Mouse (Mus musculus) G1E (cell line): ENCODE data around the gene Hsd3b7. TPM values are rescaled to one million over a fixed set of nuclear protein-coding genes. Genes with fewer than 3 reads are reported as not detected.
"Not testable (repeated sequence)": the region's sequence is repeated elsewhere in the genome, so short reads cannot be mapped to it uniquely, and the experiment has no call there.

Source experiments
- ATAC-seq: 2 replicates; pipeline ENCODE4 v1.8.0; 2016; ENCODE audit warnings: mild to moderate bottlenecking; ENCODE audit not compliant: insufficient number of reproducible peaks, poor library complexity, low FRiP score, severe bottlenecking; ENCODE audit errors: extremely low read depth
- DNase-seq: peaks from one replicate; pipeline ENCODE4 v3.0.0; 2012; ENCODE audit warnings: low spot score
- H3K27me3 ChIP-seq: 2 replicates; pipeline ENCODE4 v1.6.1; 2012; ENCODE audit warnings: mild to moderate bottlenecking, low read length, inconsistent platforms; ENCODE audit not compliant: insufficient read depth
- H3K36me3 ChIP-seq: replicated peaks from 2 replicates; pipeline ENCODE3; 2012; ENCODE audit warnings: mild to moderate bottlenecking, inconsistent platforms
- H3K4me1 ChIP-seq: 2 replicates; pipeline ENCODE4 v1.6.1; 2012; ENCODE audit warnings: low read depth, low read length, inconsistent platforms, mixed read lengths; ENCODE audit not compliant: insufficient read depth
- H3K4me3 ChIP-seq: 2 replicates; pipeline ENCODE4 v1.5.1; 2012; ENCODE audit warnings: low read depth, mild to moderate bottlenecking, inconsistent platforms, low read length, moderate library complexity, mixed read lengths
- H3K9me3 ChIP-seq: replicated peaks from 2 replicates; pipeline ENCODE4 v1.6.1; 2012; ENCODE audit warnings: inconsistent platforms
- CTCF ChIP-seq: IDR thresholded peaks from 2 replicates; pipeline ENCODE4 v1.5.1; 2012; ENCODE audit warnings: low read depth, low read length, inconsistent platforms, mixed read lengths
- GATA1 ChIP-seq: IDR thresholded peaks from 2 replicates; pipeline ENCODE4 v1.6.1; 2012; ENCODE audit warnings: borderline replicate concordance, low read length, inconsistent platforms, mixed read lengths
- GATA2 ChIP-seq: IDR thresholded peaks from 2 replicates; pipeline ENCODE4 v1.6.1; 2012; ENCODE audit warnings: low read depth, low read length, inconsistent platforms, borderline replicate concordance
- POLR2AphosphoS5 ChIP-seq: IDR thresholded peaks from 2 replicates; pipeline ENCODE4 v1.6.1; 2012; ENCODE audit warnings: low read depth, low read length, inconsistent platforms; ENCODE audit not compliant: insufficient replicate concordance
- TAL1 ChIP-seq: conservative IDR thresholded peaks from 2 replicates; pipeline ENCODE4 v1.6.1; 2012; ENCODE audit warnings: low read depth, low read length, inconsistent platforms, mixed read lengths
- polyA plus RNA-seq: library from polyadenylated mRNA; stranded (reverse); fragments of >175 nt; gene quantifications from 2 replicates; pipeline ENCODE4 v1.2.3, GENCODE M21; 2012
- total RNA-seq, 2 experiments: library from RNA; stranded (forward) in 1 of 2; stranded (reverse) in 1 of 2; fragments of 200-1000 nt in 1 of 2; fragments of >200 nt in 1 of 2; fragmentation: Nextera tagmentation in 1 of 2; gene quantifications; 2 replicates each; pipeline ENCODE4 v1.2.3; 2014 to 2017

Hsd3b7 gene
- total and polyA plus RNA-seq, 3 experiments = 17.2 to 42.3 (median 19.7) TPM

- ATAC-seq (no peak), DNase-seq (no peak)
- no peaks in the 10 kb centered on the region for H3K36me3 ChIP-seq
- peaks cover 8% of the 10 kb centered on the region for H3K4me1 ChIP-seq
- H3K9me3 ChIP-seq = no peaks in the 10 kb centered on the region
- no peak overlapping the region for H3K4me3 ChIP-seq
- peaks cover 47% of the 10 kb centered on the region for H3K27me3 ChIP-seq
- TF ChIP-seq GATA2 = no peak
- no peak for TF ChIP-seq TAL1
- TF ChIP-seq GATA1 = no peak
- no peak for TF ChIP-seq CTCF
- TF ChIP-seq POLR2AphosphoS5 = no peak
Measured at GRCm38 (mm10) chr7:127820836-127821509, 20.6 kb downstream of the Hsd3b7 start.

- Histone ChIP-seq H3K9me3 (no peaks in the 10 kb centered on the region), H3K4me3 (no peak overlapping the region), H3K27me3 (peaks cover 45% of the 10 kb centered on the region), H3K36me3 (no peaks in the 10 kb centered on the region), H3K4me1 (peaks cover 6% of the 10 kb centered on the region; the same call in 1 of the 2 replicates)
- ATAC-seq (no peak), DNase-seq (no peak)
- TF ChIP-seq GATA2 (no peak), TAL1 (no peak), GATA1 (no peak), POLR2AphosphoS5 (no peak), CTCF (no peak)
Measured at GRCm38 (mm10) chr7:127822494-127822893, 22.1 kb downstream of the Hsd3b7 start.

- Histone ChIP-seq H3K9me3 (no peaks in the 10 kb centered on the region), H3K36me3 (no peaks in the 10 kb centered on the region), H3K27me3 (peaks cover 41% of the 10 kb centered on the region), H3K4me1 (peaks cover 6% of the 10 kb centered on the region; the same call in 1 of the 2 replicates), H3K4me3 (no peak overlapping the region)
- no peak for TF ChIP-seq POLR2AphosphoS5
- no peak for TF ChIP-seq GATA2
- ATAC-seq = no peak
- no peak for DNase-seq
Measured at GRCm38 (mm10) chr7:127823236-127824171, 23.1 kb downstream of the Hsd3b7 start.

- Histone ChIP-seq H3K27me3 (peaks cover 40% of the 10 kb centered on the region), H3K9me3 (no peaks in the 10 kb centered on the region), H3K36me3 (no peaks in the 10 kb centered on the region), H3K4me1 (peaks cover 6% of the 10 kb centered on the region; the same call in 1 of the 2 replicates), H3K4me3 (no peak within 1 kb of the TSS)
- TF ChIP-seq TAL1 (no peak), GATA1 (no peak), CTCF (no peak), GATA2 (no peak), POLR2AphosphoS5 (no peak)
- no peak for DNase-seq
- ATAC-seq = no peak
Measured at GRCm38 (mm10) chr7:127824176-127824871, 23.9 kb downstream of the Hsd3b7 start, which contains the start of the genes Stx4a and Stx1b. Stx4a (plus strand) TSS chr7:127824294. Stx1b (minus strand) TSS chr7:127824549.

- no peak for ATAC-seq
- H3K4me3 ChIP-seq = no peak overlapping the region
- TF ChIP-seq CTCF (no peak), GATA2 (no peak), TAL1 (no peak), POLR2AphosphoS5 (no peak), GATA1 (no peak)
- H3K36me3 ChIP-seq = no peaks in the 10 kb centered on the region
- DNase-seq = no peak
- H3K9me3 ChIP-seq = no peaks in the 10 kb centered on the region
- H3K27me3 ChIP-seq = peaks cover 10% of the 10 kb centered on the region
- H3K4me1 ChIP-seq = no peaks in the 10 kb centered on the region
Measured at GRCm38 (mm10) chr7:127835550-127835949, 35.1 kb downstream of the Hsd3b7 start.

- no peak for ATAC-seq
- Histone ChIP-seq H3K27me3 (peaks cover 8% of the 10 kb centered on the region; the same call in 1 of the 2 replicates), H3K4me3 (no peak overlapping the region), H3K4me1 (peaks cover 15% of the 10 kb centered on the region), H3K9me3 (peaks cover 3% of the 10 kb centered on the region; the same call in 1 of the 2 replicates), H3K36me3 (no peaks in the 10 kb centered on the region)
- no peak for DNase-seq
- TF ChIP-seq POLR2AphosphoS5 (no peak), TAL1 (no peak), GATA1 (no peak), GATA2 (no peak), CTCF (no peak)
Measured at GRCm38 (mm10) chr7:127837473-127837872, 37.1 kb downstream of the Hsd3b7 start.

- ATAC-seq, H3K9me3 ChIP-seq, H3K27me3 ChIP-seq, H3K36me3 ChIP-seq, H3K4me3 ChIP-seq, DNase-seq: not testable (repeated sequence)
- peaks cover 18% of the 10 kb centered on the region for H3K4me1 ChIP-seq
Measured at GRCm38 (mm10) chr7:127837878-127838277, 37.5 kb downstream of the Hsd3b7 start.

GRCm38 (mm10) chr7:127840031-127840430 lies 39.6 kb downstream of the Hsd3b7 start:
- H3K4me3 ChIP-seq, ATAC-seq, DNase-seq, H3K9me3 ChIP-seq, H3K27me3 ChIP-seq: not testable (repeated sequence)
- H3K4me1 ChIP-seq = peaks cover 23% of the 10 kb centered on the region
- peaks cover 21% of the 10 kb centered on the region for H3K36me3 ChIP-seq
